Mouse (Mus musculus) midbrain, embryonic 10.5 days (tissue): ENCODE measurements at regions not wholly inside any gene's neighbourhood (a gene's known extent, or its start where the extent isn't known, plus 50 kb on each side); places are given as distances from the start of the nearest gene placed in this dataset.

Source experiments
- DNase-seq: peaks from one replicate; pipeline ENCODE4 v3.0.0-alpha.2; 2017; ENCODE audit warnings: low spot score
- H3K27ac ChIP-seq: fragments of 300-500 bp; sonication (generic); replicated peaks from 2 replicates; pipeline ENCODE4 v1.5.1; 2016; ENCODE audit warnings: mild to moderate bottlenecking
- H3K27me3 ChIP-seq: fragments of 300-500 bp; sonication (generic); 2 replicates; pipeline ENCODE4 v1.6.1; 2016; ENCODE audit warnings: low read depth, mild to moderate bottlenecking; ENCODE audit not compliant: poor library complexity, severe bottlenecking
- H3K36me3 ChIP-seq: fragments of 300-500 bp; sonication (generic); 2 replicates; pipeline ENCODE4 v1.6.1; 2016; ENCODE audit warnings: mild to moderate bottlenecking, moderate library complexity
- H3K4me1 ChIP-seq: fragments of 300-500 bp; sonication (generic); 2 replicates; pipeline ENCODE4 v1.6.1; 2016
- H3K4me3 ChIP-seq: fragments of 300-500 bp; sonication (generic); 2 replicates; pipeline ENCODE4 v1.5.1; 2016; ENCODE audit warnings: mild to moderate bottlenecking, moderate library complexity
- H3K9me3 ChIP-seq: fragments of 300-500 bp; sonication (generic); replicated peaks from 2 replicates; pipeline ENCODE4 v1.6.1; 2016; ENCODE audit warnings: mild to moderate bottlenecking
- WGBS: fragments of 180-500 bp; shearing (Covaris S2); methylation state at CpG from one replicate; pipeline ENCODE4 v1.1.7; 2016; 5-methylcytosine and 5-hydroxymethylcytosine counted together

GRCm38 (mm10) chr7:71064446-71065391 lies 286.6 kb downstream of the Gm10295 start:
- Histone ChIP-seq H3K36me3 (no peaks in the 10 kb centered on the region), H3K9me3 (no peaks in the 10 kb centered on the region), H3K4me1 (peaks cover 18% of the 10 kb centered on the region), H3K27ac (no peak overlapping the region), H3K27me3 (no peaks in the 10 kb centered on the region), H3K4me3 (no peak overlapping the region)
- peak; percentile 12 for DNase-seq
- WGBS: 7% methylated on average over 14 of the region's 14 CpGs

- Histone ChIP-seq H3K27me3 (no peaks in the 10 kb centered on the region), H3K36me3 (no peaks in the 10 kb centered on the region), H3K27ac (no peak overlapping the region), H3K4me3 (no peak overlapping the region), H3K9me3 (no peaks in the 10 kb centered on the region), H3K4me1 (peaks cover 3% of the 10 kb centered on the region; the same call in 1 of the 2 replicates)
- 91% methylated on average over 2 of the region's 2 CpGs for WGBS
- DNase-seq: no peak
These were observed 300.5 kb downstream of the Gm10295 start for GRCm38 (mm10) chr7:71050825-71051224.

- Histone ChIP-seq H3K27me3 (no peaks in the 10 kb centered on the region), H3K36me3 (no peaks in the 10 kb centered on the region), H3K4me1 (peaks cover 3% of the 10 kb centered on the region; the same call in 1 of the 2 replicates), H3K4me3 (no peak overlapping the region), H3K27ac (no peak overlapping the region), H3K9me3 (no peaks in the 10 kb centered on the region)
- no peak for DNase-seq
- WGBS: 88% methylated on average over 3 of the region's 3 CpGs
These were observed 304.1 kb downstream of the Gm10295 start for GRCm38 (mm10) chr7:71047201-71047600.

GRCm38 (mm10) chr7:71046596-71046995 lies 304.7 kb downstream of the Gm10295 start:
- H3K4me1 ChIP-seq: peaks cover 3% of the 10 kb centered on the region; the same call in 1 of the 2 replicates
- no peak for DNase-seq
- H3K36me3 ChIP-seq: no peaks in the 10 kb centered on the region
- 67% methylated on average over 1 of the region's 1 CpGs for WGBS
- H3K27ac ChIP-seq: no peak overlapping the region
- no peaks in the 10 kb centered on the region for H3K9me3 ChIP-seq
- H3K4me3 ChIP-seq: no peak overlapping the region
- H3K27me3 ChIP-seq: no peaks in the 10 kb centered on the region

GRCm38 (mm10) chr7:71043789-71044188 lies 307.5 kb downstream of the Gm10295 start:
- no peak overlapping the region for H3K4me3 ChIP-seq
- H3K27ac ChIP-seq: no peak overlapping the region
- H3K27me3 ChIP-seq: no peaks in the 10 kb centered on the region
- WGBS: 90% methylated on average over 5 of the region's 5 CpGs
- H3K9me3 ChIP-seq: no peaks in the 10 kb centered on the region
- no peaks in the 10 kb centered on the region for H3K36me3 ChIP-seq
- no peak for DNase-seq
- peaks cover 3% of the 10 kb centered on the region; the same call in 1 of the 2 replicates for H3K4me1 ChIP-seq

GRCm38 (mm10) chr7:71043128-71043527 lies 308.2 kb downstream of the Gm10295 start:
- WGBS: 78% methylated on average over 8 of the region's 8 CpGs
- no peak for DNase-seq
- no peaks in the 10 kb centered on the region for H3K9me3 ChIP-seq
- peaks cover 3% of the 10 kb centered on the region; the same call in 1 of the 2 replicates for H3K4me1 ChIP-seq
- no peaks in the 10 kb centered on the region for H3K36me3 ChIP-seq
- H3K27me3 ChIP-seq: no peaks in the 10 kb centered on the region
- H3K4me3 ChIP-seq: no peak overlapping the region
- no peak overlapping the region for H3K27ac ChIP-seq

- no peak for DNase-seq
These were observed 309.9 kb downstream of the Gm10295 start for GRCm38 (mm10) chr7:71041388-71041787.

GRCm38 (mm10) chr7:71040846-71041245 lies 310.4 kb downstream of the Gm10295 start:
- no peak for DNase-seq
- Histone ChIP-seq H3K4me3 (no peak overlapping the region), H3K9me3 (no peaks in the 10 kb centered on the region), H3K4me1 (no peaks in the 10 kb centered on the region), H3K27me3 (no peaks in the 10 kb centered on the region), H3K36me3 (no peaks in the 10 kb centered on the region), H3K27ac (no peak overlapping the region)
- WGBS: 85% methylated on average over 3 of the region's 3 CpGs

More at GRCm38 (mm10) chr7:71041388-71041787, 309.9 kb downstream of the Gm10295 start:
- H3K9me3 ChIP-seq: no peaks in the 10 kb centered on the region
- H3K27me3 ChIP-seq: no peaks in the 10 kb centered on the region
- H3K36me3 ChIP-seq: no peaks in the 10 kb centered on the region
- peaks cover 3% of the 10 kb centered on the region; the same call in 1 of the 2 replicates for H3K4me1 ChIP-seq
- no peak overlapping the region for H3K4me3 ChIP-seq
- WGBS: 92% methylated on average over 3 of the region's 3 CpGs
- H3K27ac ChIP-seq: no peak overlapping the region

GRCm38 (mm10) chr7:71038537-71038936 lies 312.7 kb downstream of the Gm10295 start:
- H3K4me3 ChIP-seq: no peak overlapping the region
- 89% methylated on average over 5 of the region's 5 CpGs for WGBS
- H3K27ac ChIP-seq: no peak overlapping the region
- no peaks in the 10 kb centered on the region for H3K36me3 ChIP-seq
- DNase-seq: no peak
- no peaks in the 10 kb centered on the region for H3K27me3 ChIP-seq
- no peaks in the 10 kb centered on the region for H3K9me3 ChIP-seq
- no peaks in the 10 kb centered on the region for H3K4me1 ChIP-seq

- Histone ChIP-seq H3K36me3 (no peaks in the 10 kb centered on the region), H3K27me3 (no peaks in the 10 kb centered on the region), H3K4me1 (no peaks in the 10 kb centered on the region), H3K27ac (no peak overlapping the region), H3K4me3 (no peak overlapping the region), H3K9me3 (no peaks in the 10 kb centered on the region)
- WGBS: 76% methylated on average over 12 of the region's 12 CpGs
- no peak for DNase-seq
These were observed 318.2 kb downstream of the Gm10295 start for GRCm38 (mm10) chr7:71033121-71033520.

GRCm38 (mm10) chr7:71023946-71024610 lies 327.2 kb downstream of the Gm10295 start:
- peaks cover 7% of the 10 kb centered on the region for H3K9me3 ChIP-seq
- peak overlapping the region; percentile 45 for H3K4me3 ChIP-seq
- H3K27me3 ChIP-seq: peaks cover 33% of the 10 kb centered on the region
- H3K4me1 ChIP-seq: peaks cover 19% of the 10 kb centered on the region
- 22% methylated on average over 9 of the region's 9 CpGs for WGBS
- no peak for DNase-seq
- H3K27ac ChIP-seq: peak overlapping the region; percentile 78
- H3K36me3 ChIP-seq: no peaks in the 10 kb centered on the region

- no peaks in the 10 kb centered on the region for H3K36me3 ChIP-seq
- peaks cover 7% of the 10 kb centered on the region for H3K9me3 ChIP-seq
- peak overlapping the region; percentile 78 for H3K27ac ChIP-seq
- H3K4me3 ChIP-seq: peak overlapping the region; percentile 45
- 9% methylated on average over 16 of the region's 16 CpGs for WGBS
- DNase-seq: peak; percentile 55
- H3K4me1 ChIP-seq: peaks cover 19% of the 10 kb centered on the region
- peaks cover 33% of the 10 kb centered on the region for H3K27me3 ChIP-seq
These were observed 327.9 kb downstream of the Gm10295 start for GRCm38 (mm10) chr7:71023253-71023945.
